Mouse (Mus musculus): ENCODE results near the gene Enthd1. TPM values are rescaled to one million over a fixed set of nuclear protein-coding genes. Genes with fewer than 3 reads are reported as not detected.
"Not testable (repeated sequence)": the region's sequence is repeated elsewhere in the genome, so short reads cannot be mapped to it uniquely, and the experiment has no call there.

Gene Enthd1
- polyA plus RNA-seq, 1 experiment from 2014 or later: not detected

GRCm38 (mm10) chr15:80500426-80500825 is 64.5 kb downstream of the Enthd1 start:
- no peak for ATAC-seq (ENCODE audit: insufficient number of reproducible peaks, low FRiP score, low TSS enrichment, low read depth)
- Histone ChIP-seq H3K4me2 (ENCODE audit: low read depth, severe bottlenecking) (no peak overlapping the region), H3K9me3 (ENCODE audit: control insufficient read depth, low read length) (no peaks in the 10 kb centered on the region), H3K36me3 (ENCODE audit: control insufficient read depth, insufficient read depth, low read length) (no peaks in the 10 kb centered on the region), H3K4me1 (ENCODE audit: control insufficient read depth, insufficient read depth, low read length) (no peaks in the 10 kb centered on the region), H3K27ac (replicated peaks; ENCODE audit: low read depth, low read length) (no peak overlapping the region), H3K27me3 (ENCODE audit: control insufficient read depth, insufficient read depth, low read length) (no peaks in the 10 kb centered on the region), H3K4me3 (ENCODE audit: low read depth, low read length) (no peak overlapping the region), H3K9ac (ENCODE audit: low read length) (no peak overlapping the region)
- no peak for DNase-seq (ENCODE audit: low spot score)
- 79% methylated on average over 10 of the region's 10 CpGs for WGBS

GRCm38 (mm10) chr15:80497733-80498132 is 67.2 kb downstream of the Enthd1 start:
- not testable (repeated sequence) for H3K27me3 ChIP-seq (ENCODE audit: control insufficient read depth, insufficient read depth, low read length); H3K36me3 ChIP-seq (ENCODE audit: control insufficient read depth, insufficient read depth, low read length); H3K4me2 ChIP-seq (ENCODE audit: low read depth, severe bottlenecking); H3K4me3 ChIP-seq (ENCODE audit: low read depth, low read length); H3K9me3 ChIP-seq (ENCODE audit: control insufficient read depth, low read length); H3K27ac ChIP-seq (replicated peaks; ENCODE audit: low read depth, low read length); DNase-seq (ENCODE audit: low spot score); ATAC-seq (ENCODE audit: insufficient number of reproducible peaks, low FRiP score, low TSS enrichment, low read depth); H3K9ac ChIP-seq (ENCODE audit: low read length); H3K4me1 ChIP-seq (ENCODE audit: control insufficient read depth, insufficient read depth, low read length)
- whole genome bisulfite sequencing: 84% methylated on average over 3 of the region's 3 CpGs

GRCm38 (mm10) chr15:80491505-80491904 is 73.5 kb downstream of the Enthd1 start:
- ATAC-seq (ENCODE audit: insufficient number of reproducible peaks, low FRiP score, low TSS enrichment, low read depth): no peak

GRCm38 (mm10) chr15:80490151-80490550 is 74.8 kb downstream of the Enthd1 start:
- no peak overlapping the region for H3K4me3 ChIP-seq (ENCODE audit: low read depth, low read length)
- DNase-seq (ENCODE audit: low spot score): no peak
- no peak overlapping the region for H3K4me2 ChIP-seq (ENCODE audit: low read depth, severe bottlenecking)
- H3K27me3 ChIP-seq (ENCODE audit: control insufficient read depth, insufficient read depth, low read length): no peaks in the 10 kb centered on the region
- ATAC-seq (ENCODE audit: insufficient number of reproducible peaks, low FRiP score, low TSS enrichment, low read depth): no peak
- WGBS: 62% methylated on average over 5 of the region's 5 CpGs
- H3K36me3 ChIP-seq (ENCODE audit: control insufficient read depth, insufficient read depth, low read length): no peaks in the 10 kb centered on the region
- H3K4me1 ChIP-seq (ENCODE audit: control insufficient read depth, insufficient read depth, low read length): no peaks in the 10 kb centered on the region
- H3K9ac ChIP-seq (ENCODE audit: low read length): no peak overlapping the region
- 0 out of 2 replicates have a peak, but pooled peaks cover 3% of the 10 kb centered on the region for H3K9me3 ChIP-seq (ENCODE audit: control insufficient read depth, low read length)
- no peak overlapping the region for H3K27ac ChIP-seq (replicated peaks; ENCODE audit: low read depth, low read length)

More at GRCm38 (mm10) chr15:80491505-80491904, 73.5 kb downstream of the Enthd1 start:
- H3K9me3 ChIP-seq (ENCODE audit: control insufficient read depth, low read length): 0 out of 2 replicates have a peak, but pooled peaks cover 3% of the 10 kb centered on the region
- H3K36me3 ChIP-seq (ENCODE audit: control insufficient read depth, insufficient read depth, low read length): no peaks in the 10 kb centered on the region
- no peak overlapping the region for H3K9ac ChIP-seq (ENCODE audit: low read length)
- H3K4me1 ChIP-seq (ENCODE audit: control insufficient read depth, insufficient read depth, low read length): no peaks in the 10 kb centered on the region
- 51% methylated on average over 4 of the region's 4 CpGs for WGBS
- H3K4me3 ChIP-seq (ENCODE audit: low read depth, low read length): no peak overlapping the region
- no peaks in the 10 kb centered on the region for H3K27me3 ChIP-seq (ENCODE audit: control insufficient read depth, insufficient read depth, low read length)
- H3K4me2 ChIP-seq (ENCODE audit: low read depth, severe bottlenecking): no peak overlapping the region
- no peak overlapping the region for H3K27ac ChIP-seq (replicated peaks; ENCODE audit: low read depth, low read length)
- DNase-seq (ENCODE audit: low spot score): no peak

GRCm38 (mm10) chr15:80488658-80489057 is 76.3 kb downstream of the Enthd1 start:
- ATAC-seq (ENCODE audit: insufficient number of reproducible peaks, low FRiP score, low TSS enrichment, low read depth): no peak
- Histone ChIP-seq H3K36me3 (ENCODE audit: control insufficient read depth, insufficient read depth, low read length) (no peaks in the 10 kb centered on the region), H3K9me3 (ENCODE audit: control insufficient read depth, low read length) (0 out of 2 replicates have a peak, but pooled peaks cover 3% of the 10 kb centered on the region), H3K4me2 (ENCODE audit: low read depth, severe bottlenecking) (no peak overlapping the region), H3K4me1 (ENCODE audit: control insufficient read depth, insufficient read depth, low read length) (no peaks in the 10 kb centered on the region), H3K4me3 (ENCODE audit: low read depth, low read length) (no peak overlapping the region), H3K9ac (ENCODE audit: low read length) (no peak overlapping the region), H3K27me3 (ENCODE audit: control insufficient read depth, insufficient read depth, low read length) (no peaks in the 10 kb centered on the region), H3K27ac (replicated peaks; ENCODE audit: low read depth, low read length) (no peak overlapping the region)
- DNase-seq (ENCODE audit: low spot score): no peak
- 69% methylated on average over 3 of the region's 3 CpGs for WGBS

- 93% methylated on average over 1 of the region's 1 CpGs for WGBS
- Histone ChIP-seq H3K27ac (replicated peaks; ENCODE audit: low read depth, low read length) (no peak overlapping the region), H3K9ac (ENCODE audit: low read length) (no peak overlapping the region), H3K36me3 (ENCODE audit: control insufficient read depth, insufficient read depth, low read length) (no peaks in the 10 kb centered on the region), H3K4me1 (ENCODE audit: control insufficient read depth, insufficient read depth, low read length) (no peaks in the 10 kb centered on the region), H3K9me3 (ENCODE audit: control insufficient read depth, low read length) (no peaks in the 10 kb centered on the region), H3K4me2 (ENCODE audit: low read depth, severe bottlenecking) (no peak overlapping the region), H3K4me3 (ENCODE audit: low read depth, low read length) (no peak overlapping the region), H3K27me3 (ENCODE audit: control insufficient read depth, insufficient read depth, low read length) (no peaks in the 10 kb centered on the region)
- no peak for ATAC-seq (ENCODE audit: insufficient number of reproducible peaks, low FRiP score, low TSS enrichment, low read depth)
- no peak for DNase-seq (ENCODE audit: low spot score)
These were observed 79.4 kb downstream of the Enthd1 start for GRCm38 (mm10) chr15:80485601-80486000.

- no peaks in the 10 kb centered on the region for H3K27me3 ChIP-seq (ENCODE audit: control insufficient read depth, insufficient read depth, low read length)
- no peak overlapping the region for H3K27ac ChIP-seq (replicated peaks; ENCODE audit: low read depth, low read length)
- no peaks in the 10 kb centered on the region for H3K9me3 ChIP-seq (ENCODE audit: control insufficient read depth, low read length)
- no peak overlapping the region for H3K9ac ChIP-seq (ENCODE audit: low read length)
- WGBS: 60% methylated on average over 9 of the region's 9 CpGs
- DNase-seq (ENCODE audit: low spot score) (no peak), ATAC-seq (ENCODE audit: insufficient number of reproducible peaks, low FRiP score, low TSS enrichment, low read depth) (no peak)
- no peak overlapping the region for H3K4me2 ChIP-seq (ENCODE audit: low read depth, severe bottlenecking)
- H3K4me1 ChIP-seq (ENCODE audit: control insufficient read depth, insufficient read depth, low read length): no peaks in the 10 kb centered on the region
- no peaks in the 10 kb centered on the region for H3K36me3 ChIP-seq (ENCODE audit: control insufficient read depth, insufficient read depth, low read length)
- H3K4me3 ChIP-seq (ENCODE audit: low read depth, low read length): no peak overlapping the region
These were observed 81.8 kb downstream of the Enthd1 start for GRCm38 (mm10) chr15:80483041-80483705.

- Histone ChIP-seq H3K27ac (replicated peaks; ENCODE audit: low read depth, low read length) (no peak overlapping the region), H3K4me1 (ENCODE audit: control insufficient read depth, insufficient read depth, low read length) (no peaks in the 10 kb centered on the region), H3K9me3 (ENCODE audit: control insufficient read depth, low read length) (no peaks in the 10 kb centered on the region), H3K36me3 (ENCODE audit: control insufficient read depth, insufficient read depth, low read length) (no peaks in the 10 kb centered on the region), H3K9ac (ENCODE audit: low read length) (no peak overlapping the region), H3K27me3 (ENCODE audit: control insufficient read depth, insufficient read depth, low read length) (no peaks in the 10 kb centered on the region), H3K4me2 (ENCODE audit: low read depth, severe bottlenecking) (no peak overlapping the region), H3K4me3 (ENCODE audit: low read depth, low read length) (no peak overlapping the region)
- DNase-seq (ENCODE audit: low spot score) (no peak), ATAC-seq (ENCODE audit: insufficient number of reproducible peaks, low FRiP score, low TSS enrichment, low read depth) (no peak)
- WGBS: 80% methylated on average over 8 of the region's 8 CpGs
These were observed 82.6 kb downstream of the Enthd1 start for GRCm38 (mm10) chr15:80482348-80482747.
